Mouse (Mus musculus) embryonic facial prominence, embryonic 11.5 days (tissue): ENCODE results near the gene Usp12. TPM values are rescaled to one million over a fixed set of nuclear protein-coding genes. Genes with fewer than 3 reads are reported as not detected.
A peak's percentile ranks its signal among the peaks of the same experiment; 100 is the strongest.

Experiments
- ATAC-seq: fragments of 200-750 bp; cut with Nextera tagmentation; replicated peaks from 2 replicates; pipeline ENCODE4 v1.8.0; 2017; ENCODE audit warnings: low read depth; ENCODE audit not compliant: insufficient number of reproducible peaks, low FRiP score, low TSS enrichment
- DNase-seq: peaks from one replicate; pipeline ENCODE4 v3.0.0-alpha.2; 2015; ENCODE audit warnings: low spot score
- H3K27ac ChIP-seq: fragments of 300-500 bp; sonication (generic); replicated peaks from 2 replicates; pipeline ENCODE4 v1.5.1; 2014; ENCODE audit warnings: mild to moderate bottlenecking, low read depth, low read length, control low read depth
- H3K27me3 ChIP-seq: fragments of 300-500 bp; sonication (generic); 2 replicates; pipeline ENCODE4 v1.6.1; 2014; ENCODE audit warnings: mild to moderate bottlenecking, low read length, moderate library complexity, mixed read lengths; ENCODE audit not compliant: control insufficient read depth, insufficient read depth
- H3K36me3 ChIP-seq: fragments of 300-500 bp; sonication (generic); replicated peaks from 2 replicates; pipeline ENCODE4 v1.6.1; 2014; ENCODE audit warnings: low read depth, mild to moderate bottlenecking, low read length, moderate library complexity, mixed read lengths; ENCODE audit not compliant: control insufficient read depth, insufficient read depth
- H3K4me1 ChIP-seq: fragments of 300-500 bp; sonication (generic); 2 replicates; pipeline ENCODE4 v1.6.1; 2014; ENCODE audit warnings: low read length, mixed read lengths; ENCODE audit not compliant: control insufficient read depth, insufficient read depth
- H3K4me2 ChIP-seq: fragments of 300-500 bp; sonication (generic); 2 replicates; pipeline ENCODE4 v1.6.1; 2014; ENCODE audit warnings: low read depth, mild to moderate bottlenecking, control low read depth, low read length, moderate library complexity
- H3K4me3 ChIP-seq: fragments of 300-500 bp; sonication (generic); 2 replicates; pipeline ENCODE4 v1.5.1; 2014; ENCODE audit warnings: low read depth, low read length, control low read depth
- H3K9ac ChIP-seq: fragments of 300-500 bp; sonication (generic); replicated peaks from 2 replicates; pipeline ENCODE4 v1.6.1; 2014; ENCODE audit warnings: mild to moderate bottlenecking, control low read depth, low read length
- H3K9me3 ChIP-seq: fragments of 300-500 bp; sonication (generic); replicated peaks from 2 replicates; pipeline ENCODE4 v1.6.1; 2016; ENCODE audit warnings: mild to moderate bottlenecking, low read length, inconsistent platforms, mixed read lengths; ENCODE audit not compliant: control insufficient read depth
- WGBS: fragments of 180-500 bp; shearing (Covaris S2); extraction: QIAGEN DNeasy Blood & Tissue Kit; methylation state at CpG from one replicate; pipeline ENCODE4 v1.1.7; 2014; 5-methylcytosine and 5-hydroxymethylcytosine counted together
- polyA plus RNA-seq: library from polyadenylated mRNA; unstranded; fragments of >200 nt; fragmentation: Nextera tagmentation; extraction: Ambion mirVana; gene quantifications from 2 replicates; pipeline ENCODE4 v1.2.1, GENCODE M21; 2014

Usp12 gene
- polyA plus RNA-seq, 1 experiment from 2014 or later = 11.1 TPM

- DNase-seq (no peak), ATAC-seq (no peak)
- WGBS = 72% methylated on average over 13 of the region's 13 CpGs
Measured at GRCm38 (mm10) chr5:146795728-146796127, 922 bp upstream of the Usp12 start.

GRCm38 (mm10) chr5:146794084-146794852 is 538 bp downstream of the Usp12 start:
- DNase-seq = peak; percentile 50
- Histone ChIP-seq H3K27me3 (no peaks in the 10 kb centered on the region), H3K4me2 (peak overlapping the region; percentile 53), H3K9me3 (no peaks in the 10 kb centered on the region), H3K4me3 (peak overlapping the region; percentile 95), H3K4me1 (no peaks in the 10 kb centered on the region), H3K9ac (peak overlapping the region; percentile 91), H3K27ac (peak overlapping the region; percentile 85), H3K36me3 (no peaks in the 10 kb centered on the region)
- under 1% methylated on average over 52 of the region's 83 CpGs for WGBS
- peak; percentile 79 for ATAC-seq

More at GRCm38 (mm10) chr5:146795728-146796127, 922 bp upstream of the Usp12 start:
- no peaks in the 10 kb centered on the region for H3K4me1 ChIP-seq
- no peak overlapping the region for H3K9ac ChIP-seq
- H3K4me2 ChIP-seq = no peak overlapping the region
- no peak overlapping the region for H3K4me3 ChIP-seq
- H3K27ac ChIP-seq = no peak overlapping the region
- no peaks in the 10 kb centered on the region for H3K9me3 ChIP-seq
- no peaks in the 10 kb centered on the region for H3K27me3 ChIP-seq
- no peaks in the 10 kb centered on the region for H3K36me3 ChIP-seq

- Histone ChIP-seq H3K27me3 (no peaks in the 10 kb centered on the region), H3K9me3 (no peaks in the 10 kb centered on the region), H3K4me2 (peak overlapping the region; percentile 53), H3K4me1 (no peaks in the 10 kb centered on the region), H3K27ac (peak overlapping the region; percentile 85), H3K9ac (peak overlapping the region; percentile 91), H3K36me3 (no peaks in the 10 kb centered on the region), H3K4me3 (peak overlapping the region; percentile 95)
- DNase-seq (no peak), ATAC-seq (no peak)
- 11% methylated on average over 18 of the region's 18 CpGs for WGBS
Measured at GRCm38 (mm10) chr5:146793630-146794083, 1.1 kb downstream of the Usp12 start.

- 68% methylated on average over 7 of the region's 7 CpGs for WGBS
- H3K4me3 ChIP-seq = no peak overlapping the region
- H3K9ac ChIP-seq = no peak overlapping the region
- no peaks in the 10 kb centered on the region for H3K27me3 ChIP-seq
- DNase-seq = no peak
- no peak for ATAC-seq
- H3K4me2 ChIP-seq = no peak overlapping the region
- no peaks in the 10 kb centered on the region for H3K4me1 ChIP-seq
- no peaks in the 10 kb centered on the region for H3K36me3 ChIP-seq
- no peak overlapping the region for H3K27ac ChIP-seq
- H3K9me3 ChIP-seq = no peaks in the 10 kb centered on the region
Measured at GRCm38 (mm10) chr5:146792140-146792791, 2.5 kb downstream of the Usp12 start.

GRCm38 (mm10) chr5:146790944-146791343 is 3.9 kb downstream of the Usp12 start:
- 84% methylated on average over 8 of the region's 8 CpGs for whole genome bisulfite sequencing
- Histone ChIP-seq H3K27ac (no peak overlapping the region), H3K4me1 (no peaks in the 10 kb centered on the region), H3K4me2 (no peak overlapping the region), H3K9me3 (no peaks in the 10 kb centered on the region), H3K27me3 (no peaks in the 10 kb centered on the region), H3K36me3 (no peaks in the 10 kb centered on the region), H3K9ac (no peak overlapping the region), H3K4me3 (no peak overlapping the region)
- no peak for DNase-seq
- ATAC-seq = no peak

- H3K4me3 ChIP-seq = no peak overlapping the region
- H3K9me3 ChIP-seq = no peaks in the 10 kb centered on the region
- H3K9ac ChIP-seq = no peak overlapping the region
- ATAC-seq (no peak), DNase-seq (no peak)
- no peaks in the 10 kb centered on the region for H3K4me1 ChIP-seq
- no peak overlapping the region for H3K4me2 ChIP-seq
- no peaks in the 10 kb centered on the region for H3K27me3 ChIP-seq
- H3K36me3 ChIP-seq = no peaks in the 10 kb centered on the region
- 88% methylated on average over 9 of the region's 9 CpGs for WGBS
- no peak overlapping the region for H3K27ac ChIP-seq
Measured at GRCm38 (mm10) chr5:146789413-146789812, 5.4 kb downstream of the Usp12 start.

- Histone ChIP-seq H3K27me3 (no peaks in the 10 kb centered on the region), H3K4me3 (no peak overlapping the region), H3K9ac (no peak overlapping the region), H3K36me3 (no peaks in the 10 kb centered on the region), H3K4me1 (no peaks in the 10 kb centered on the region), H3K4me2 (no peak overlapping the region), H3K27ac (no peak overlapping the region), H3K9me3 (no peaks in the 10 kb centered on the region)
- ATAC-seq = no peak
- no peak for DNase-seq
- 86% methylated on average over 8 of the region's 8 CpGs for WGBS
Measured at GRCm38 (mm10) chr5:146786123-146786522, 8.7 kb downstream of the Usp12 start.

- no peaks in the 10 kb centered on the region for H3K9me3 ChIP-seq
- DNase-seq (no peak), ATAC-seq (no peak)
- H3K27ac ChIP-seq = no peak overlapping the region
- H3K4me3 ChIP-seq = no peak overlapping the region
- H3K4me2 ChIP-seq = no peak overlapping the region
- H3K4me1 ChIP-seq = no peaks in the 10 kb centered on the region
- H3K9ac ChIP-seq = no peak overlapping the region
- H3K27me3 ChIP-seq = no peaks in the 10 kb centered on the region
- 90% methylated on average over 10 of the region's 10 CpGs for WGBS
- H3K36me3 ChIP-seq = no peaks in the 10 kb centered on the region
Measured at GRCm38 (mm10) chr5:146783891-146784290, 10.9 kb downstream of the Usp12 start.
